Mouse (Mus musculus) ovary, postnatal 36 days (tissue): ENCODE results near the gene Pde4c.

Source experiments
- DNase-seq: peaks from one replicate; pipeline ENCODE4 v3.0.0; 2022; ENCODE audit warnings: low spot score, mixed read lengths

Pde4c gene

GRCm38 (mm10) chr8:70790846-70791245, 67.3 kb downstream of the Pde4c start:
- no peak for DNase-seq

GRCm38 (mm10) chr8:70791294-70791701, 67.8 kb downstream of the Pde4c start:
- no peak for DNase-seq

GRCm38 (mm10) chr8:70791975-70792691, 68.6 kb downstream of the Pde4c start:
- DNase-seq = peak; percentile 99

GRCm38 (mm10) chr8:70792700-70793099, 69.2 kb downstream of the Pde4c start:
- DNase-seq = no peak

- DNase-seq = no peak
Measured at GRCm38 (mm10) chr8:70794215-70794614, 70.7 kb downstream of the Pde4c start.

- no peak for DNase-seq
Measured at GRCm38 (mm10) chr8:70795370-70795769, 71.8 kb downstream of the Pde4c start.

- peak; percentile 87 for DNase-seq
Measured at GRCm38 (mm10) chr8:70796403-70797080, 73.0 kb downstream of the Pde4c start.

GRCm38 (mm10) chr8:70797081-70798070, 73.9 kb downstream of the Pde4c start:
- DNase-seq = peak; percentile 86

- no peak for DNase-seq
Measured at GRCm38 (mm10) chr8:70798281-70798680, 74.8 kb downstream of the Pde4c start.

GRCm38 (mm10) chr8:70800648-70801047, 77.1 kb downstream of the Pde4c start:
- no peak for DNase-seq
